Mouse (Mus musculus) kidney, adult 2 months (tissue): ENCODE results near the gene Dnah5.

ENCODE experiments used
- CTCF ChIP-seq: fragments of 200-500 bp; conservative IDR thresholded peaks from 2 replicates; pipeline ENCODE4 v1.5.1; 2011; ENCODE audit warnings: low read depth, mild to moderate bottlenecking, control low read depth, low read length, moderate library complexity, mixed read lengths; ENCODE audit not compliant: insufficient read depth, insufficient read length
- POLR2A ChIP-seq: fragments of 200-500 bp; IDR thresholded peaks from one replicate; pipeline ENCODE4 v1.6.1; 2011; ENCODE audit warnings: low read depth, low read length, control low read depth

DNA sequence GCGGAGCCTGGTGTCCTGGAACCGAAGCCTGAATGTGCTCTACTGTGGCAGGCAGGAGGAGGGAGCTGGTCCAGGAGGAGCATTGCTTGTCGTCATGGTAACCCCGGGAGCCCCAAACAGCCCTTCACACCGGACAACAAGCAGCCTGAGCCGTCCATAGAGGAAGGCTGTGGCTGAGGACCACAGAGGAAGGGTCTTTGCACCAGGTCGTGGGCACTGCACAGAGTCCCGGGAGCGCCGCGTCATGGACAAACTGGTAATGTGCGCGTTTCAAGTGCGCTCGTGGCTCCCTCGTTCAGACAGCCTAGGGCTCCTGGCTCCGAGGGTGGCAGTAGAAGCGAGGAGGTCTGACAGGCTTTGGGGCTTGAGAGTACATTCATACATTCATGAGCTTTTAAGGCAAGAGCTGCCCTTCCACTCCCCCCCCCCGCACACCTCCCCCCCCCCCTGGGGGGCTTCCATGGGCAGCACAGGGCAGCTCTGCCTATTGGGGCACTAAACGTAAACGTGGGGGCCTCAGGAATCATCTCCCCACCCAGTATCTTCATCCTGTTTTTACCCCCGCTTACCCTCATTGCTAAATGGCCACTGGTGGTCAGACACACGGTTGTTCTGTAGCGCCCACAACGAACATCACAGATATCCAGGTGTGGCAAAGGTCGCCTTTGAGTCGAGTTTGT is 48.6 kb upstream of the Dnah5 start:
- no peak for TF ChIP-seq CTCF
- TF ChIP-seq POLR2A = no peak
